Mouse (Mus musculus) mammary gland, adult 2 months (tissue): ENCODE results near the gene Keg1. TPM values are rescaled to one million over a fixed set of nuclear protein-coding genes. Genes with fewer than 3 reads are reported as not detected.

Source experiments
- polyA plus RNA-seq: library from polyadenylated mRNA; depleted of rRNA; stranded (reverse); fragments of >200 nt; gene quantifications from 2 replicates; pipeline ENCODE4 v1.2.3, GENCODE M21; 2012; ENCODE audit warnings: low replicate concordance; rRNA removed

The Keg1 gene
- 0.10 and 0.42 TPM in 2 replicates for polyA plus RNA-seq

DNA sequence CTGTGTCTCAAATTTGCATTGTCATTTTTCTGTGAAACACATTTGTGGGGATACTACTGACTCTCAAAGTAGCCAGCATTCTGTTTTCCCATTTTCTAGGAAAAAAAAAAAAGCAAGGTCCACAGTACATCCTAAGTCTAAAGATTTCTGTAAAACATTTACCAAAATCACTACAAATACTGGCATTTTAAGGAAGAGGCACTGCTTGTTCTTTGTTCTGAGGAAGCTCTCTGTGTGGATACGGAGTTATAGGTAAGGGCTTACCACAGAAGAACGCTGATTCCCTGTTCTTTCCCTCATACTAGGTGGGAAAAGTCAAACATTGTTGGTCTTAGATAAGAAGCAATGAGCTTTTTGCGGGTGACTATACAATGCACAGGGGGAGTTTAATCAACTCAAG, at the start of gene Keg1:
Keg1 (plus strand) TSS at position 197 of the 400 bp plus-strand sequence.

DNA sequence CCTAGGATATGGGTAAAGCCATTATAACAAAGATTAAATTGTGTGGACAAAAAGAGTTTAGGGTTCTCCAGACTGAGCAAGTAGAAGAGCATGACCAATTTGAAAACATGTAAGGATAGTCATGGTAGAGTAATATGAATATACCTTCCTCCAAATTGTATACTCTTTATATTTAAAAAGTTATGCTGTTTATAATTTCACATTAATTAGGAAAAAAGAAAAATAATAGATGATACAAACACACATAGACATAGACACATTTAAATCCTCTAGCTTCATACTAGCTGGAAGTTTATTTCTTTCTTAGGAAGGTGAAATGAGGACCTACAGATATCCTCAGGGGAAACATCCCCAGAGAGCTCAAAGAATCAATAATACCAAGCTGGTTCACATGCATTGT, 25.4 kb upstream of the Keg1 start, which contains the start of gene Olfr1442:
Olfr1442 (plus strand) TSS at position 301 of the 400 bp plus-strand sequence.

DNA sequence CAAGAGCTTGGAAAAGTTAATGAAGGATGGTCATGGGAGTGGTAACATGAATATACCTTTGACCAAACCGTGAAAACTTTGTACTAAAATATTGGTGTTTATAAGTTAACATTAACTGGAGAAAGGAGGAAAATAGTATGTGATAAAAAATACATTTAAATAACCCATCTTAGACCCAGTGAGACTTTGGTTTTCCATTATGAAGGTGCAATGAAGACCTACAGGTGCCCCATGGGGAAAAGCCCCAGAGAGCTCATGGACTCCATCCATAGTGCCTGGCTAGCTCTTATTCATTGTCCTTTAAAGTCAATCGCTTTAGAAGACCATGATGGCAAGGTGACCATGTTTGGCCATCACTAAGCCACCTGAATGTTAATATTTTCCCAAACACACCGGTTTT, 17.8 kb upstream of the Keg1 start, which contains the start of gene Olfr1443:
Olfr1443 (plus strand) TSS at position 301 of the 400 bp plus-strand sequence.

DNA sequence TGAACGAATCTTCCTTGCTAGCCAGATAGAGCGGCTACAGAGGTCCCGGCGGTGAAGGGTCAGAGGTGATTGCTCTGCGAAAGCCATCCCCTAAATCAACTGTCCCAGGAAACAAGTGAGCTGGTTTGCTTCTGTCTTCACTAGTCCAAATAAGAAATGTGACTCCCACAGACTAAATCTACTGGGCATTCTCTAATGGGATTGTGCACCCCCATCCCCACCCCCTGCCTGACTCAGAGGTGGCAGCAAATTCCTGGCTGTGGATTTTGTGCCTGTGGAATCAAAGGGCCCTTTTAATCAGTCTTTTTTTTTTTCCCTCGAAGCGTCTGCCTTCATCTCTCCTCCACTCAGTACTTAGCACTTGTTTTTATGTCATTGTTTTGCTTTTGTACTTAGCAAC, 69.7 kb downstream of the Keg1 start, which contains the start of gene Cntf:
Cntf (minus strand) TSS at position 325 of the 400 bp plus-strand sequence.

Other genes starting within 250 kb of the Keg1 start
- gene Mpeg1, start 235.0 kb upstream of the Keg1 start, polyA plus RNA-seq: 13.1 and 25.0 TPM in 2 replicates
- 21.0 and 21.7 TPM in 2 replicates for gene Dtx4, start 194.3 kb upstream of the Keg1 start, polyA plus RNA-seq
- gene Fam111a, start 150.0 kb upstream of the Keg1 start, polyA plus RNA-seq: 2.2 and 4.8 TPM in 2 replicates
- 0.07 TPM in 1 of 2 replicates, not detected in the other for gene Gm4952, start 95.8 kb upstream of the Keg1 start, polyA plus RNA-seq
- gene Glyat, start 62.5 kb upstream of the Keg1 start, polyA plus RNA-seq: 0.20 TPM in 1 of 2 replicates, not detected in the other
- not detected in 2 replicates for gene Olfr1442, start 25.3 kb upstream of the Keg1 start, polyA plus RNA-seq
- not detected in 2 replicates for gene Olfr1443, start 17.7 kb upstream of the Keg1 start, polyA plus RNA-seq
- 0.74 and 4.6 TPM in 2 replicates for gene Cntf, start 69.8 kb downstream of the Keg1 start, polyA plus RNA-seq
- 11.2 and 24.3 TPM in 2 replicates for gene Zfp91, start 100.3 kb downstream of the Keg1 start, polyA plus RNA-seq
- gene Lpxn, start 100.4 kb downstream of the Keg1 start, polyA plus RNA-seq: 15.4 and 17.0 TPM in 2 replicates
- not detected in 2 replicates for gene Gm5244, start 150.9 kb downstream of the Keg1 start, polyA plus RNA-seq
- 0.30 TPM in 1 of 2 replicates, not detected in the other for gene Olfr1444, start 161.5 kb downstream of the Keg1 start, polyA plus RNA-seq
- 0.16 TPM in 1 of 2 replicates, not detected in the other for gene Olfr1445, start 188.1 kb downstream of the Keg1 start, polyA plus RNA-seq
- gene Olfr1446, start 197.7 kb downstream of the Keg1 start, polyA plus RNA-seq: not detected in 2 replicates
- not detected in 2 replicates for gene Olfr1447, start 208.0 kb downstream of the Keg1 start, polyA plus RNA-seq
- gene Olfr1448, start 228.6 kb downstream of the Keg1 start, polyA plus RNA-seq: not detected in 2 replicates
- gene Olfr1449, start 235.1 kb downstream of the Keg1 start, polyA plus RNA-seq: not detected in 2 replicates